Mouse (Mus musculus) neural tube, embryonic 14.5 days (tissue): ENCODE results near the gene Spata21. TPM values are rescaled to one million over a fixed set of nuclear protein-coding genes. Genes with fewer than 3 reads are reported as not detected.

Source experiments
- ATAC-seq: fragments of 200-750 bp; cut with Nextera tagmentation; 2 replicates; pipeline ENCODE4 v1.8.0; 2017; ENCODE audit warnings: low read depth, mild to moderate bottlenecking, moderate TSS enrichment, moderate library complexity
- H3K27ac ChIP-seq: fragments of 300-500 bp; sonication (generic); 2 replicates; pipeline ENCODE4 v1.5.1; 2014; ENCODE audit warnings: low read depth, mild to moderate bottlenecking, control low read depth, low read length, moderate library complexity, mixed read lengths
- H3K27me3 ChIP-seq: fragments of 300-500 bp; sonication (generic); 2 replicates; pipeline ENCODE4 v1.6.1; 2014; ENCODE audit warnings: low read length; ENCODE audit not compliant: control insufficient read depth, insufficient read depth
- H3K36me3 ChIP-seq: fragments of 300-500 bp; sonication (generic); 2 replicates; pipeline ENCODE4 v1.6.1; 2014; ENCODE audit warnings: low read length, mixed read lengths; ENCODE audit not compliant: control insufficient read depth, insufficient read depth
- H3K4me1 ChIP-seq: fragments of 300-500 bp; sonication (generic); 2 replicates; pipeline ENCODE4 v1.6.1; 2014; ENCODE audit warnings: low read length; ENCODE audit not compliant: control insufficient read depth, insufficient read depth
- H3K4me2 ChIP-seq: fragments of 300-500 bp; sonication (generic); 2 replicates; pipeline ENCODE4 v1.6.1; 2014; ENCODE audit warnings: mild to moderate bottlenecking, low read depth, low read length, control low read depth
- H3K4me3 ChIP-seq: fragments of 300-500 bp; sonication (generic); 2 replicates; pipeline ENCODE4 v1.5.1; 2014; ENCODE audit warnings: low read depth, low read length, control low read depth, mixed read lengths
- H3K9ac ChIP-seq: fragments of 300-500 bp; sonication (generic); replicated peaks from 2 replicates; pipeline ENCODE4 v1.6.1; 2014; ENCODE audit warnings: low read depth, mild to moderate bottlenecking, control low read depth, low read length, mixed read lengths
- H3K9me3 ChIP-seq: fragments of 300-500 bp; sonication (generic); 2 replicates; pipeline ENCODE4 v1.6.1; 2016; ENCODE audit warnings: low read length; ENCODE audit not compliant: control insufficient read depth
- WGBS: fragments of 180-500 bp; shearing (Covaris S2); extraction: QIAGEN DNeasy Blood & Tissue Kit; methylation state at CpG from one replicate; pipeline ENCODE4 v1.1.7; 2014; 5-methylcytosine and 5-hydroxymethylcytosine counted together
- polyA plus RNA-seq: library from polyadenylated mRNA; unstranded; fragments of >200 nt; fragmentation: Nextera tagmentation; extraction: Ambion mirVana; gene quantifications from 2 replicates; pipeline ENCODE4 v1.2.1, GENCODE M21; 2014

Spata21 gene
- polyA plus RNA-seq, 1 experiment from 2014 or later: 0.50 TPM

DNA sequence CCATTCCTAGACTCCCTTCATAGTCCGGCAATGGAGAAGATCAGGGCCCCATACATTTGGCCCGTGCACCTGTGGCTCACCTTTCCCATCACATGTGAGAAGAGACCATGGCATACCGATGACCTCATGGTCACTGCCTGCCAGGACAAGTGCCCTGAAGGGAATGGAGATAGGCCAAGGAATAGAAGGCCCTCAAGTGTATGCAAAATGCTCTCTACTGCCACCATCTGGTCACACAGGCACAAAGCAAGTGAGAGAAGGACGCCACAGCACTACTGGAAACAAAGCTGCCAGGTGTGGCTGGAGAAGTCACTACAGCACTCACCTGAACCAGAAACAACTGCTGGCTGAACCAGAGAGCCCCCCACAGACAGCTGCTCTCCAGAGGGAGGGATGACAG lies 18.4 kb upstream of the Spata21 start:
- H3K36me3 ChIP-seq: peaks cover 50% of the 10 kb centered on the region
- 60% methylated on average over 4 of the region's 4 CpGs for WGBS
- no peaks in the 10 kb centered on the region for H3K27me3 ChIP-seq
- H3K4me2 ChIP-seq: no peak overlapping the region
- H3K9ac ChIP-seq: no peak overlapping the region
- H3K9me3 ChIP-seq: no peaks in the 10 kb centered on the region
- H3K4me1 ChIP-seq: no peaks in the 10 kb centered on the region
- no peak for ATAC-seq
- no peak overlapping the region for H3K4me3 ChIP-seq
- no peak overlapping the region for H3K27ac ChIP-seq

DNA sequence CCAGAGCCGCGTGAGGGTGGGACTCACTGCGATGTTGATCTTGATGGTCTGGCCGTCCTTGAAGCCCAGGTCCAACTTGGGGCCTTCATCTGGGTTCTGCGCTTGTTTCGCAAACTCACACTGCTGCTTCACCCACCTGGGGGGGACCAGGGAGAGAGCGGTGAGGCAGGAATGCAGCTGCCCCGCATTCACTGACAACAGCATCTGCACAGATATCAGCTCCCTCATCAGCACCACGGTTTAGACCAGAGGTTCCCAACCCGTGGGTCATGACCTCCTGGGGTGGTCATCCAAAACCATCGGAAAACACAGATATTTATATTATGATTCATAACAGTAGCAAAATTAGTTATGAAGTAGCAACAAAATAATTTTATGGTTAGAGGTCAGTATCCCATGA lies 15.6 kb upstream of the Spata21 start:
- Histone ChIP-seq H3K4me1 (peaks cover 9% of the 10 kb centered on the region), H3K36me3 (peaks cover 37% of the 10 kb centered on the region), H3K9me3 (no peaks in the 10 kb centered on the region), H3K4me3 (no peak overlapping the region), H3K4me2 (no peak overlapping the region), H3K27ac (no peak overlapping the region), H3K27me3 (no peaks in the 10 kb centered on the region), H3K9ac (no peak overlapping the region)
- 90% methylated on average over 11 of the region's 11 CpGs for WGBS
- ATAC-seq: no peak

DNA sequence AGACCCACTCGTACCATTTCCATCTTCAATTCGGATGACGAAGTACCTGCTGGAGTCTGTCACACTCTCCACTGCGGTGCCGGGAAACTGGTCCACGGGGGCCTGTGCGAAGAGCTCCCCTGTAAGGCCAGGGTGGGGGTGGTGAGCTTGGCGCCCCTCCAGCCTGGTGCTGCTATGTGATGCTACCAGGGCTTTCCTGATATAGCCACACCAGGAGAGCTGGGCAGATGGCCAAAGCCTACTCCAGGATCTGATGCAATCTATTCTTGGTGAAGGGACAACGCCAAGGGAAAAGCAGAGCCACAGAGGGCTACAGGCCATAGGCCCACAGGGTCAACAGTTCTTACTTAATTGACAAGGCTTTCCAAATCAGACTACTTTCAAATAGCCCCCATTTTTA lies 14.5 kb upstream of the Spata21 start:
- H3K27ac ChIP-seq: no peak overlapping the region
- H3K9me3 ChIP-seq: no peaks in the 10 kb centered on the region
- H3K27me3 ChIP-seq: no peaks in the 10 kb centered on the region
- no peak for ATAC-seq
- 81% methylated on average over 9 of the region's 9 CpGs for WGBS
- peaks cover 28% of the 10 kb centered on the region for H3K36me3 ChIP-seq
- H3K4me2 ChIP-seq: no peak overlapping the region
- H3K9ac ChIP-seq: no peak overlapping the region
- H3K4me1 ChIP-seq: peaks cover 10% of the 10 kb centered on the region
- no peak overlapping the region for H3K4me3 ChIP-seq

DNA sequence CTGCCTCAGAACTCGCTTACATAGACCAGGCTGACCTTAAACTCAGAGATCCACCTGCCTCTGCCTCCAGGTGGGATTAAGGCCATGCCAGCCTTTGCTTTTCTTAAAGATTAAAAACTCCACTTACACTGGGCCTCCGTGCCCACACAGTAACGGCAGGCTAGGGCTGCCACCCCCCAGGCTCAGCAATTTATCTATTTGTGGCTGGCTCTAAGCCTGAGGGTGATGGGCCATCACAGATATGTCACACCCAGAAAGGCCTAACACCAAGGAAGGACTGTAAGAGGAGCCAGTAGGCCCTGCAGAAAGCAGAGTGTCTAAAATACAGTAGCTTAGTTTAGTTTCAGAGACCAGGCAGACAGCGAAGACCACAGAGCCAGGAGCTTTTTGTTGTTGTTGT lies 14.0 kb upstream of the Spata21 start:
- Histone ChIP-seq H3K27ac (no peak overlapping the region), H3K4me1 (peaks cover 10% of the 10 kb centered on the region), H3K4me3 (no peak overlapping the region), H3K36me3 (peaks cover 23% of the 10 kb centered on the region), H3K9ac (no peak overlapping the region), H3K4me2 (no peak overlapping the region), H3K27me3 (no peaks in the 10 kb centered on the region), H3K9me3 (no peaks in the 10 kb centered on the region)
- 93% methylated on average over 4 of the region's 4 CpGs for WGBS
- no peak for ATAC-seq

DNA sequence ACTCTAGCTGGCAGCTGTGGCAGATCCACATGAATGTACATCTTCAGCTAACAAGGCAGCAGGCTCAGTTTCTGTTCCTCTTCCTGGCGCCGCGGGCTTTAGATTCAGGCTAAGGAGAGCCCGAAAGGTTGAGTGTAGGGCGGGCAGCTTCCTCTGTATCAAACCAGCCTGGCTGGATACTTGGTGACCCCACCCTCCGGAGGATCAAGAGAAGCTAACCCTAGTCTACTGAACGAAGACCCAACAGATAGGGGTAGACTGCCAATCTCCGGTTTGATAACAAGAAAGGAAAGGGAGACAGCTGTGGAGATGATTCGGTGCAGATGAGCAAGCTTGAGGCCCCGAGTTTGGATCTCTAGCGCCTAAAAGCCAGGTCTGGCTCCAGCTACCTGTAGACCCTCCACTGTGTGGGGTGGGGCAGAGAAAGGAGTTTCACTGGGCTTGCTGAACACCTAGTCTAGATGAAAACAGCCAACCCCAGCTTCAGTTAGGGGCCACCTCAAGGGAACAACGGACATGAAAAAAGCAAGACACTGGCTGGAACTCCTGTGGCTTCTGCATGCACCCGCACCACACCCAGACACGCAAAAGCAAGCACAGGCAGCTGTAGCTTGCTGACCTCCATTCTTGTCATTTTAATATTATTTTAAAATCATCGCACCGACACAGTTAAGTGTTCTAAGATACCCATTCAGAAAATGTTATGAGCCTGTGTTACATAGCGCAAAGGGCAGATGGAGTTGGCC lies 11.2 kb upstream of the Spata21 start:
- peak overlapping the region; percentile 89 for H3K9ac ChIP-seq
- WGBS: 82% methylated on average over 17 of the region's 17 CpGs
- H3K36me3 ChIP-seq: no peaks in the 10 kb centered on the region
- no peaks in the 10 kb centered on the region for H3K9me3 ChIP-seq
- H3K27me3 ChIP-seq: no peaks in the 10 kb centered on the region
- peaks cover 10% of the 10 kb centered on the region for H3K4me1 ChIP-seq
- ATAC-seq: no peak
- H3K27ac ChIP-seq: no peak overlapping the region
- peak overlapping the region; percentile 98 for H3K4me3 ChIP-seq
- peak overlapping the region; percentile 97 for H3K4me2 ChIP-seq

DNA sequence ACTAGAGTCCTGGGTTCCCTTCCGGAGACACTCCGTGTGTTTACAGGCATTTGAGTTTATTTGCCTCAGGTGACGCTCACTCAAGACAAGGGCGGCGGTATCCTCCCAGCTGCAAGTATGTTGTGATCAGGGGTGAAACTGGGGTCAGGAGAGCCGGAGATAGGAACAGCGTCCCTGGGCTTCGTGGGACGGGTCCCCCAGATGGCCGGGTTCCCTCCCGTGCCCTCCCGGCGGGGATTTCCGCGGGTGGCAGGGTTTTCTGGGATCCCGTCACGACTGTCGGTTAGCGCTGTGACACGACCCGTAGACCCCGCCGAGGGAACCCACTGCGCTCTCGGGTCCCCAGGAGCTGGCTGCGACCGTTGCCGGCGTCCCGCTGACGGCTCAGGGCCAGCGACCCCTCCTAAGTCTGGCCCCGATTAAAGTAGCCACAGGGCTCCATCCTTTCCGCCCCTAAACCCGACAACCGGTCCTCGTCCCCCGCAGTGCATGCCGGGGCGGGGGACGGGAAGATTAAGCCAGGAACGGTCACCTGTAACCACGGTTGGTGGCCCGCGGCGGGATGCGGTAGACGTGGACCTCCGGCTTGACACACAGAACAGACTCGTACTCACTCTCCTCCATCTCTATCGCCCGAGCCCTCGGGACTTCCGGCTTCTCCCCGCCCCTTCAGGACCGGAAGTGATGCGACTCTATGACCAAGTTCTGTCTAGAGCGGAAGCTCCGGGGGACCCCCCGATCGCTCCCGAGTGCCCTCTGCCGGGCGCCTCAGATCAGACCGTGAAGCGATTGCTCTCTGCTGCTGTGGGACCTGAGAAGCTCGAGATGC lies 10.2 kb upstream of the Spata21 start, which contains the start of gene Necap2:
TSS of gene Necap2 (minus strand) at position 677 of the 829 bp plus-strand sequence.
- WGBS: under 1% methylated on average over 67 of the region's 67 CpGs
- Histone ChIP-seq H3K4me3 (peak within 1 kb of the TSS; percentile 98), H3K27me3 (no peaks in the 10 kb centered on the region), H3K4me2 (peak within 1 kb of the TSS; percentile 97), H3K4me1 (peaks cover 10% of the 10 kb centered on the region), H3K9ac (peak within 1 kb of the TSS; percentile 89), H3K27ac (peak within 1 kb of the TSS; percentile 70), H3K36me3 (no peaks in the 10 kb centered on the region), H3K9me3 (no peaks in the 10 kb centered on the region)
- ATAC-seq: peak; percentile 95

DNA sequence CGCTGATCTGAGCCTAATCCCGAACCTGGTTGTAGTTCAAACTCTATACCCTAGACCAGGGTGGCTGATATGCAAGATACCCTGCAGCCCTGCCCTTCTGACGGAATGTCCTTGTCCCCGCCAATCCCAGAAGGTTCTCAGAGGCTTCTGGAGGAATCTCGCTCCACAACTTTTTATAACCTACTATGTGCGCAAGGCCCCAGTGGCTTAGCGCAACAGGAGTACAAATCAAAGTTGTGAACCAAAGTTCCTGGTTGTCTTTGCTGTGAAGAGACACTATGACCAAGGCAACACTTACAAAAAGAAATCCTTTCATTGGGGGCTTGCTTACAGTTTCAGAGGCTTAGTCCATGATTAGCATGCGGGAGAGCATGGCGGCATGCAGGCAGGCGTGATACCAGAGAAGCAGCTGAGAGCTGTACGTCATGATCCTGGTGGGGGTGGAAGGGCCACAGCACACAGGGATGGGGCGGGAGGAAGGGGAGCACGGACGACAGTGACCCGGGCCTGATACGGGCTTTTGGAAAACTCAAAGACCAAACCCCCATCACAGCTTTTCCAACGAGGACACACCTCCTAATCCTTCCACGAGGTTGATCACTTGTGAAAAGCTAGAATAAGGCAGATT lies 9.5 kb upstream of the Spata21 start:
- H3K4me2 ChIP-seq: no peak overlapping the region
- 74% methylated on average over 18 of the region's 18 CpGs for WGBS
- H3K4me3 ChIP-seq: peak overlapping the region; percentile 98
- no peaks in the 10 kb centered on the region for H3K9me3 ChIP-seq
- no peaks in the 10 kb centered on the region for H3K36me3 ChIP-seq
- H3K27ac ChIP-seq: no peak overlapping the region
- H3K27me3 ChIP-seq: no peaks in the 10 kb centered on the region
- ATAC-seq: peak; percentile 16
- H3K4me1 ChIP-seq: peaks cover 10% of the 10 kb centered on the region
- no peak overlapping the region for H3K9ac ChIP-seq

DNA sequence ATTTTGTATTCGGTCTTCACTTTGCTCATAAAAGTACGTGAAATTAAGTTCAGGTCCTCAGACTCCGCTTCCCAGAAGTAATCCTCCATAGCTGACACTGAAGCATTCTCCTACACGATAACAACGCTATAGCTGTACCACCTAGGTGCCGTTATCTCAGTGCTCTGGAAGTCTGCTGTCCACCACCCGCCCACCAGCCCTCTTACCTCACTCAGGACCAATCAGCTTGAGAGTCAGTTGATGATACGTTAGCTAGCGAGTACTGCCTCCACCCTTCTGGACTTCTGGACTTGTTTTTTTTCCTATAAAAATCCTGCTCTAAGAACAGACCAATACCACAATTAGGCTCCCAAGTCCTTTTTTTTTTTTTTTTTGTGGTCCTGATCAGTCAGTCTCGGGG lies 1.3 kb upstream of the Spata21 start:
- Histone ChIP-seq H3K9ac (no peak overlapping the region), H3K4me3 (no peak overlapping the region), H3K4me2 (no peak overlapping the region), H3K27ac (no peak overlapping the region), H3K9me3 (no peaks in the 10 kb centered on the region), H3K36me3 (no peaks in the 10 kb centered on the region), H3K27me3 (no peaks in the 10 kb centered on the region), H3K4me1 (no peaks in the 10 kb centered on the region)
- 82% methylated on average over 10 of the region's 10 CpGs for WGBS
- no peak for ATAC-seq

DNA sequence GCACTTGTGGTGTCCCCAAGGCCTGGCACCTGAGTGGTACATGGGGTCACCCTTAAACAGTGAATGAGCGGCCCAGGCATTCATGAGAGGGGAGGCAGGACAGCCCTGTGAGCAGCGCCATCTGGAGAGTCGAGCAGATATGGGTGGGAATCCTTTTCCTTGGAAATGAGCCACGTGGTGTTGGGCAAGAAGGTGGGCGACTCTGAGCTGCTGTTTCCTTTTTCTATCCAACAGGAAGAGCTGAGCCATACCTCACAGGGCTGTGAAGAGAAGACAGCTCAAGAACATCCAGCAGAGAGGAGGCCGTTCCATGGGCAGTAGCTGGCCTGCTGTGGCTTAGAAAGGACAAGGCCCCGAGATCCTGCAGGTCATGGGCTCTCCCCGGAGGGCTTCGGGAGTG lies 581 bp downstream of the Spata21 start:
- H3K4me1 ChIP-seq: no peaks in the 10 kb centered on the region
- 75% methylated on average over 9 of the region's 9 CpGs for WGBS
- no peaks in the 10 kb centered on the region for H3K27me3 ChIP-seq
- no peak for ATAC-seq
- no peak overlapping the region for H3K27ac ChIP-seq
- H3K4me3 ChIP-seq: no peak overlapping the region
- H3K9me3 ChIP-seq: no peaks in the 10 kb centered on the region
- no peak overlapping the region for H3K4me2 ChIP-seq
- no peaks in the 10 kb centered on the region for H3K36me3 ChIP-seq
- no peak overlapping the region for H3K9ac ChIP-seq
